ENCODE assay signal across 23 mouse cellular contexts in genomic region chr4:45849419-45849818, GRCm38 (mm10). TPM values are rescaled to one million over a fixed set of nuclear protein-coding genes. Genes with fewer than 3 reads are reported as not detected.
DNase-seq lines count a peak whose midpoint lies in the region; ATAC-seq lines count a peak whose summit lies in the region.
"Had no signal": no experiment of that assay in that cellular context is flagged by ENCODE, and none has a peak within 500 bp of the region (broad histone marks: within the 10 kb centered on the region; RNA-seq: fewer than 3 reads in every experiment).

No protein-coding gene starts in this region.

- H3K36me3 ChIP-seq in limb, embryonic 11.5 days (ENCODE audit: control insufficient read depth, insufficient read depth, low read length), result no peaks in the 10 kb centered on the region
- no peaks in the 10 kb centered on the region for H3K36me3 ChIP-seq in liver, embryonic 16.5 days (ENCODE audit: control insufficient read depth, insufficient read depth)
- H3K36me3 ChIP-seq: embryonic facial prominence, embryonic 10.5 days; hindbrain, embryonic 12.5 days; midbrain, embryonic 12.5 days; stomach, embryonic 15.5 days had no signal

- H3K27me3 ChIP-seq in limb, embryonic 11.5 days (ENCODE audit: control insufficient read depth, insufficient read depth, low read length), result peaks cover 7% of the 10 kb centered on the region; the same call in 1 of the 2 replicates
- no peaks in the 10 kb centered on the region for H3K27me3 ChIP-seq in liver, embryonic 16.5 days (ENCODE audit: control insufficient read depth, insufficient read depth, low read depth, low read length)
- H3K27me3 ChIP-seq: stomach, embryonic 15.5 days had no signal

- 0 out of 2 replicates have a peak overlapping the region, but pooled peaks have one; percentile 3 for H3K4me2 ChIP-seq in limb, embryonic 11.5 days (ENCODE audit: low read depth, severe bottlenecking)
- peak overlapping the region; percentile 24 for H3K4me2 ChIP-seq in liver, embryonic 16.5 days (ENCODE audit: low read depth, low read length)
- H3K4me2 ChIP-seq: hindbrain, embryonic 12.5 days; midbrain, embryonic 12.5 days; stomach, embryonic 15.5 days had no signal

- intact Hi-C loops in heart, postnatal 36 days (cut with DNase I), result no loop called here

- H3K27ac ChIP-seq in limb, embryonic 11.5 days (replicated peaks; ENCODE audit: low read depth, low read length), result no peak overlapping the region
- peak overlapping the region; percentile 74 for H3K27ac ChIP-seq in liver, embryonic 16.5 days (ENCODE audit: low read length)
- H3K27ac ChIP-seq: embryonic facial prominence, embryonic 10.5 days; hindbrain, embryonic 12.5 days; midbrain, embryonic 12.5 days; stomach, embryonic 15.5 days had no signal

- H3K9ac ChIP-seq in limb, embryonic 11.5 days (ENCODE audit: low read length), result no peak overlapping the region
- H3K9ac ChIP-seq in liver, embryonic 16.5 days (ENCODE audit: low read depth, low read length), result no peak overlapping the region
- H3K9ac ChIP-seq: forebrain, postnatal 0 days; hindbrain, embryonic 12.5 days; midbrain, embryonic 12.5 days; stomach, embryonic 15.5 days had no signal

- no peaks in the 10 kb centered on the region for H3K9me3 ChIP-seq in limb, embryonic 11.5 days (ENCODE audit: control insufficient read depth, low read length)
- no peaks in the 10 kb centered on the region for H3K9me3 ChIP-seq in liver, embryonic 16.5 days (replicated peaks; ENCODE audit: control insufficient read depth, low read length)
- H3K9me3 ChIP-seq: embryonic facial prominence, embryonic 10.5 days; hindbrain, embryonic 12.5 days; midbrain, embryonic 12.5 days; stomach, embryonic 15.5 days had no signal

- ATAC-seq in limb, embryonic 11.5 days (ENCODE audit: insufficient number of reproducible peaks, low FRiP score, low TSS enrichment, low read depth), result no peak
- ATAC-seq in liver, embryonic 16.5 days (ENCODE audit: low read depth), result no peak
- ATAC-seq: forebrain, postnatal 0 days had no signal

- 40% methylated on average over 1 of the region's 1 CpGs for WGBS in limb, embryonic 11.5 days
- 32% methylated on average over 1 of the region's 1 CpGs for WGBS in liver, embryonic 16.5 days (ENCODE audit: insufficient replicate concordance)

- no peak overlapping the region for H3K4me3 ChIP-seq in limb, embryonic 11.5 days (ENCODE audit: low read depth, low read length)
- peak overlapping the region; percentile 46 for H3K4me3 ChIP-seq in liver, embryonic 16.5 days (ENCODE audit: low read depth, low read length)
- H3K4me3 ChIP-seq: embryonic facial prominence, embryonic 10.5 days; hindbrain, embryonic 12.5 days; midbrain, embryonic 12.5 days; myocyte; stomach, embryonic 15.5 days had no signal

- H3K4me1 ChIP-seq in limb, embryonic 11.5 days (ENCODE audit: control insufficient read depth, insufficient read depth, low read length), result peaks cover 16% of the 10 kb centered on the region
- H3K4me1 ChIP-seq in liver, embryonic 16.5 days (ENCODE audit: control insufficient read depth, low read depth, low read length), result no peaks in the 10 kb centered on the region; the same call in none of the 2 replicates
- H3K4me1 ChIP-seq: stomach, embryonic 15.5 days had no signal

- peak; percentile 53 for DNase-seq in heart, adult 11 months
- DNase-seq in heart, postnatal 36 days, result no peak
- peak; percentile 35 for DNase-seq in ZHBTc4 (ENCODE audit: low read depth, low spot score)
- DNase-seq in limb, embryonic 11.5 days (ENCODE audit: low spot score), result no peak
- no peak for DNase-seq in kidney, postnatal 25 days
- DNase-seq in left cerebral cortex, adult 18-20 months (ENCODE audit: low spot score in 2 of 2), result no peak
- DNase-seq in cerebellum, adult 11 months, result no peak
- DNase-seq: cerebellum, postnatal 25 days; forebrain, postnatal 0 days; kidney, postnatal 14 days; layer of hippocampus, adult 9-11 months; lung, adult 2 months; lung, postnatal 36 days; thymus, adult 2 months had no signal

RNA-seq across cellular contexts. Expression of gene Stra6l, which starts 1.0 kb away (rescaled TPM):
- not detected for total RNA-seq in heart, postnatal 36 days (2021)
- 2.8 and 3.1 TPM in 2 replicates for polyA plus RNA-seq in limb, embryonic 11.5 days (2014; fragmentation: Nextera tagmentation; extraction: Ambion mirVana)
- 8.2 and 9.4 TPM in 2 replicates for polyA plus RNA-seq in liver, embryonic 16.5 days (2015; fragmentation: Nextera tagmentation; extraction: Ambion mirVana)
- under 1 TPM in 1 of 2 experiments, not detected in 1; 0.07 TPM for total RNA-seq in left cerebral cortex, adult 18-20 months (2021)
- total RNA-seq: gastrocnemius, adult 8-10 months; heart, adult 8-10 months had no signal
- polyA plus RNA-seq: myocyte had no signal

RNA-seq across cellular contexts. Expression of gene Igfbpl1, which starts 22.7 kb away (rescaled TPM):
- total RNA-seq in heart, postnatal 36 days (2021), result under 1 TPM; 0.35 to 0.53 TPM
- 0.52 and 0.67 TPM in 2 replicates for polyA plus RNA-seq in limb, embryonic 11.5 days (2014; fragmentation: Nextera tagmentation; extraction: Ambion mirVana)
- not detected in 2 replicates for polyA plus RNA-seq in liver, embryonic 16.5 days (2015; fragmentation: Nextera tagmentation; extraction: Ambion mirVana)
- total RNA-seq in left cerebral cortex, adult 18-20 months (2021), result under 1 TPM in 1 of 2 experiments, not detected in 1; 0.51 TPM
- total RNA-seq: gastrocnemius, adult 8-10 months had no signal
- polyA plus RNA-seq: myocyte; spleen, adult 2 months had no signal

RNA-seq across cellular contexts. Expression of gene Ccdc180, which starts 40.7 kb away (rescaled TPM):
- total RNA-seq in heart, postnatal 36 days (2021), result not detected
- 0.06 TPM in 1 of 2 replicates, not detected in the other for polyA plus RNA-seq in limb, embryonic 11.5 days (2014; fragmentation: Nextera tagmentation; extraction: Ambion mirVana)
- polyA plus RNA-seq in liver, embryonic 16.5 days (2015; fragmentation: Nextera tagmentation; extraction: Ambion mirVana), result 0.07 and 0.08 TPM in 2 replicates
- total RNA-seq in left cerebral cortex, adult 18-20 months (2021), result under 1 TPM in 1 of 2 experiments, not detected in 1; 0.07 TPM
- total RNA-seq: gastrocnemius, adult 8-10 months had no signal
- polyA plus RNA-seq: midbrain, embryonic 12.5 days; myocyte; spleen, adult 2 months had no signal

RNA-seq across cellular contexts. Expression of gene Aldh1b1, which starts 50.6 kb away (rescaled TPM):
- 10 to 100 TPM; 12.4 to 13.0 TPM for total RNA-seq in heart, postnatal 36 days (2021)
- 0.58 and 0.99 TPM in 2 replicates for polyA plus RNA-seq in limb, embryonic 11.5 days (2014; fragmentation: Nextera tagmentation; extraction: Ambion mirVana)
- polyA plus RNA-seq in liver, embryonic 16.5 days (2015; fragmentation: Nextera tagmentation; extraction: Ambion mirVana), result 103 and 114 TPM in 2 replicates
- total RNA-seq in left cerebral cortex, adult 18-20 months (2021), result 1 to 10 TPM; 4.6 to 4.7 TPM

Comparison
In these comparisons a context has a peak if more than half of its experiments do, and no peak if none do; other contexts are left out.
1. DNase-seq: peak in heart, adult 11 months (single experiment) and ZHBTc4 (single experiment); none in heart, postnatal 36 days (0 of 2), limb, embryonic 11.5 days (single experiment), kidney, postnatal 25 days (0 of 2), left cerebral cortex, adult 18-20 months (0 of 2) and cerebellum, adult 11 months (single experiment).